Mouse (Mus musculus): ENCODE data around the gene 4930579F01Rik. TPM values are rescaled to one million over a fixed set of nuclear protein-coding genes. Genes with fewer than 3 reads are reported as not detected.

4930579F01Rik gene
- polyA plus RNA-seq, 1 experiment from 2014 or later: not detected

DNA sequence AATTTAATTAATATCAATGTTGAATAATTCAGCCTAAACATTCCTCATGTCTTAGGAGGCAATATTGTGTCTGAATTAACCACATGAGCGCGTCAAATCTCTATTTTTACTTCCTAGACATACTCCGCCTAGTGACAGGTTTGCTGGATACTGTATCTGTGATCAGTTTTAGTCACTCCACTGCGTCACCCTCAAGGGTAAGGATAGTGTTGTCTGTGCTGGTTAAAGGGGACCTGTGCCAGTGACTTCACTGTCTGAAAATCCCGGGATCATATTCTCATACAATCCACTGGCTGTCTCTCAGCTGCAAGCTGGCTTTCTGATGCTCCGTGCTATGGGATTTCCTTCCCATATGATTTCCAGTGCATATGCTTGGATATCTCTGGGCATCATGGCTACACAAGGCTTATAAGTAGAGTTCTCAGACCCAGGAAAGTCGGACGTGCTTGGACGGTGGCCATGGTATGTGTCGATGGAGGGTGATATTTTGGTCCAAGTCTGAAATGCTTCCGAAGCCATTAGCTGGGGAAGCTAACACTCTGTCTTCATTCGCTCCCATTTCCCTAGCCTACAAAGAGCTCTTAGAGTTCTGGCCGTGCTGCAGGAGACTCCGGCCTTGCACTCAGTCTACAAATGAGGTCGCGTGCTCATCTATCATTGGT, 74.0 kb downstream of the 4930579F01Rik start:
- H3K36me3 ChIP-seq: no peaks in the 10 kb centered on the region
- ATAC-seq (ENCODE audit: low read depth): no peak
- H3K9ac ChIP-seq: no peak overlapping the region
- no peaks in the 10 kb centered on the region for H3K4me1 ChIP-seq (replicated peaks)
- no peak overlapping the region for H3K27ac ChIP-seq (replicated peaks)
- WGBS: 94% methylated on average over 16 of the region's 16 CpGs
- H3K4me2 ChIP-seq: no peak overlapping the region
- no peaks in the 10 kb centered on the region for H3K9me3 ChIP-seq
- no peaks in the 10 kb centered on the region for H3K27me3 ChIP-seq
- H3K4me3 ChIP-seq: no peak overlapping the region

DNA sequence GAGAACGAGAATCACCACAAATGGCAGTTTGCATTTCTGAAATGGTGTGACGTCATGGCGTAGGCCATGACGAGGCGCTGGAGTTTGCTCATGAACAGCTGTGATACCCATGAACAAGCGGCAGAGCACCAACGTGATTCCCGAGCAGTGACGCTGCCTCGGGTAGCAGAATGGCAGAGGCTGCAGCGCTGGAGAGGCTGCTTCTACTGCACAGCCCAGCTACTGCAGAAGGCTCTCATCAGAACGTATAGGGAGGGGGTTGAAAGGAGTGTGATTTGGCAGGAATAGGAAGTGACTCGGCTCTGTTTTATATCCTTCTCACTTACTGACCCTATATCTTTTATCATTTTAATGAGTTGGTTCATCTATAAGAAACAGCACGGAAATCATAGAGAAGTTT, 74.8 kb downstream of the 4930579F01Rik start:
- Histone ChIP-seq H3K9ac (no peak overlapping the region), H3K9me3 (no peaks in the 10 kb centered on the region), H3K4me3 (no peak overlapping the region), H3K4me2 (no peak overlapping the region), H3K27me3 (no peaks in the 10 kb centered on the region), H3K4me1 (replicated peaks) (no peaks in the 10 kb centered on the region), H3K27ac (replicated peaks) (no peak overlapping the region), H3K36me3 (no peaks in the 10 kb centered on the region)
- ATAC-seq (ENCODE audit: low read depth): no peak
- WGBS: 78% methylated on average over 14 of the region's 14 CpGs

DNA sequence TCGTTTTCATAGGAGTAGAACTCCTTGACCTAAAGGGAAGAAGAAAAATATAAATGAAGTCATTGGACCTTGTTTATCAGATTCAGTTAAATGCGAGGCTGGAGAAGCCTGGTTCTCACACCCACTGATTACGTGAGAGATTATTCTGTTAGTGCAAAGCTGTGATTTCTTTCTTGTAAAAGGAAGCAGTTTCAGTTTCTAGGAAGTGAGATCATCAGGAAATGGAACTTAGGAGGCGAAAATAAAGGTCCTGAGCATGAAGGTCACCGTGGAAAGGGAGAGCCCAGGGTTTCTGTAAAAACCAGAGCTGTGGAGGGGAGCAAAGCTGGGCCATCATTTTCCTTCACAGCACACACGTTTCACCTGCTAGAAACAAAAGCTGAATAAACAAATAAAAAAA, 75.2 kb downstream of the 4930579F01Rik start:
- no peak for ATAC-seq (ENCODE audit: low read depth)
- Histone ChIP-seq H3K27me3 (no peaks in the 10 kb centered on the region), H3K4me1 (replicated peaks) (no peaks in the 10 kb centered on the region), H3K4me2 (no peak overlapping the region), H3K9ac (no peak overlapping the region), H3K4me3 (no peak overlapping the region), H3K9me3 (no peaks in the 10 kb centered on the region), H3K27ac (replicated peaks) (no peak overlapping the region), H3K36me3 (no peaks in the 10 kb centered on the region)
- WGBS: 80% methylated on average over 6 of the region's 6 CpGs

DNA sequence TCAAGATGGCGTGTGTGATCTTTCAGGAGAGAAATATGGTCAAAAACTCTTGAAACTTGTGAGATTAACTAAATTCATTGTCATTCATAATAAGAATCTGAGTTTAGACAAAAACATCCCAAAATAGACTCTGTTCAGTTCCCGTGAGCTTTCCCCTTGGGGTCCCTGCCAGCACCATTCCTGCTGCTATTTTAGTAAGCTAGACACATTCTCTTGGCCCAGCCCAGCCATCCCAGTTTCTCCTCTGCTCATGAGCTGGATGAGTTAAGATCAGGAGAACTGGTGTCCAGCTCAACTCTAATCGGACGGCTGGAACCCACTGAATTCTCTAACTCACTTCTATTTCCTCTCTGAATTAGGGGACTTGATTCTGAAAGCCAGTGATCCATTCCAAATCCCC, 76.8 kb downstream of the 4930579F01Rik start:
- Histone ChIP-seq H3K4me1 (replicated peaks) (no peaks in the 10 kb centered on the region), H3K9ac (no peak overlapping the region), H3K36me3 (no peaks in the 10 kb centered on the region), H3K27ac (replicated peaks) (no peak overlapping the region), H3K9me3 (no peaks in the 10 kb centered on the region), H3K4me3 (no peak overlapping the region), H3K27me3 (no peaks in the 10 kb centered on the region), H3K4me2 (no peak overlapping the region)
- 87% methylated on average over 4 of the region's 4 CpGs for WGBS
- no peak for ATAC-seq (ENCODE audit: low read depth)

DNA sequence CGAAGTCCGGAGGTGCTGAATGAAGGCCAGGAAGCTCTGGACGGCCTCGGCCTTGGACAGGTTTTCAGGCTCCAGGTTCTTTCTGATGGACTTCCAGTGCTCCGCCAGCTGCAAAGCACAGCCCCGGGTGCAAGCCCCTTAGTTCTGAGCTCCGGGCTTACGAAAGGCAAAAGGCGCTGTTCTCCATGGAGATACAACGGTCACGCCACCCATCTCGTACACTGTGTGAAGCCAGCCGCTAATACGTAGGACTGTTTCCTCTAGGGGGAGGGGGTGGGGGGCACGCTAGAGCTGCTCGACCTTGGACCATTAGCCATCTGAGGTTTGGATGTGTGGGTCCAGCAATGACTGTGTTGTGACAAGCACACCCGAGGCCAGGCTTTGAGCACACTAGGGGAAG, 79.5 kb downstream of the 4930579F01Rik start:
- Histone ChIP-seq H3K9me3 (no peaks in the 10 kb centered on the region), H3K27ac (replicated peaks) (no peak overlapping the region), H3K4me2 (no peak overlapping the region), H3K4me1 (replicated peaks) (no peaks in the 10 kb centered on the region), H3K4me3 (no peak overlapping the region), H3K9ac (no peak overlapping the region), H3K27me3 (no peaks in the 10 kb centered on the region), H3K36me3 (no peaks in the 10 kb centered on the region)
- WGBS: 83% methylated on average over 17 of the region's 17 CpGs
- ATAC-seq (ENCODE audit: low read depth): no peak

Other genes with a start within 250 kb of the 4930579F01Rik start
- gene Dapp1, start 212.3 kb downstream of the 4930579F01Rik start, polyA plus RNA-seq (2015; fragmentation: Nextera tagmentation; extraction: Ambion mirVana): 1.7 TPM in 2 replicates
- 0.13 and 0.22 TPM in 2 replicates for gene 1110002E22Rik, start 128.8 kb downstream of the 4930579F01Rik start, polyA plus RNA-seq (2015; fragmentation: Nextera tagmentation; extraction: Ambion mirVana)
- 0.15 TPM in 1 of 2 replicates, not detected in the other for gene Gm5105, start 126.4 kb downstream of the 4930579F01Rik start, polyA plus RNA-seq (2015; fragmentation: Nextera tagmentation; extraction: Ambion mirVana)
- gene Trmt10a, start 50.4 kb downstream of the 4930579F01Rik start, polyA plus RNA-seq (2015; fragmentation: Nextera tagmentation; extraction: Ambion mirVana): 7.2 and 9.0 TPM in 2 replicates
- 7.6 and 10.4 TPM in 2 replicates for gene Mttp, start 48.9 kb downstream of the 4930579F01Rik start, polyA plus RNA-seq (2015; fragmentation: Nextera tagmentation; extraction: Ambion mirVana)
- gene Adh7, start 23.9 kb upstream of the 4930579F01Rik start, polyA plus RNA-seq (2015; fragmentation: Nextera tagmentation; extraction: Ambion mirVana): 0.14 and 0.41 TPM in 2 replicates
- gene Adh1, start 67.2 kb upstream of the 4930579F01Rik start, polyA plus RNA-seq (2015; fragmentation: Nextera tagmentation; extraction: Ambion mirVana): 3.6 and 7.9 TPM in 2 replicates
- gene Adh6a, start 119.5 kb upstream of the 4930579F01Rik start, polyA plus RNA-seq (2015; fragmentation: Nextera tagmentation; extraction: Ambion mirVana): 0.14 TPM in 1 of 2 replicates, not detected in the other
- 0.17 and 0.29 TPM in 2 replicates for gene Adh6b, start 147.9 kb upstream of the 4930579F01Rik start, polyA plus RNA-seq (2015; fragmentation: Nextera tagmentation; extraction: Ambion mirVana)
- not detected in 2 replicates for gene Adh4, start 221.6 kb upstream of the 4930579F01Rik start, polyA plus RNA-seq (2015; fragmentation: Nextera tagmentation; extraction: Ambion mirVana)
- 218 and 255 TPM in 2 replicates for gene Adh5, start 249.3 kb upstream of the 4930579F01Rik start, polyA plus RNA-seq (2015; fragmentation: Nextera tagmentation; extraction: Ambion mirVana)

Measured in neural tube, embryonic 13.5 days (tissue).